Mouse (Mus musculus) frontal cortex, postnatal 25 days (tissue): Measurements from ENCODE around the gene Shroom4.

Experiments
- DNase-seq, 2 experiments: peaks; one replicate each; pipeline ENCODE4 v3.0.0; 2022; ENCODE audit warnings: low spot score in 2 of 2

The Shroom4 gene

GRCm38 (mm10) chrX:6495456-6495855 lies 95.8 kb downstream of the Shroom4 start:
- DNase-seq: no peak

- no peak for DNase-seq
Measured at GRCm38 (mm10) chrX:6496374-6496773, 96.7 kb downstream of the Shroom4 start.

DNA sequence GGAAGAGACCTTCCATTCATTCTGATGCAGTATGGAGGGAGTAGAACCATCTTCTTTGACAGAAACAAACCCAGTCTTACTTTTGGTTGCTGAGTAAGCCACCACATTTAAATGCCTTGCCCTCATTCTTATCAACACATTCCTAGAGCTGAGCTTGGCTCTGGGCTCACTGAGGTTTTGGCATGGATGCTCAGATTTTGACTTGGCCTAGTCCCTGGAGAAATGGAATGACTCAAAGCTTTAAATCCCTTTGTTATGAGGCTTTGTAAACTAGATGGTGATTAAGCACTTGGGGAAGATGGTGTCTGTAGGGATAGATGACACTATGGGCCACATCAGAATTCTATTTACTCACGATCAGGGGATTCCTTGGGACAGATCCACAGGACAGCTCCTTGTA lies 102.2 kb downstream of the Shroom4 start:
- DNase-seq: no peak

- DNase-seq: no peak
Measured at GRCm38 (mm10) chrX:6517217-6517616, 117.6 kb downstream of the Shroom4 start.

- no peak for DNase-seq
Measured at GRCm38 (mm10) chrX:6518421-6518820, 118.8 kb downstream of the Shroom4 start.

DNA sequence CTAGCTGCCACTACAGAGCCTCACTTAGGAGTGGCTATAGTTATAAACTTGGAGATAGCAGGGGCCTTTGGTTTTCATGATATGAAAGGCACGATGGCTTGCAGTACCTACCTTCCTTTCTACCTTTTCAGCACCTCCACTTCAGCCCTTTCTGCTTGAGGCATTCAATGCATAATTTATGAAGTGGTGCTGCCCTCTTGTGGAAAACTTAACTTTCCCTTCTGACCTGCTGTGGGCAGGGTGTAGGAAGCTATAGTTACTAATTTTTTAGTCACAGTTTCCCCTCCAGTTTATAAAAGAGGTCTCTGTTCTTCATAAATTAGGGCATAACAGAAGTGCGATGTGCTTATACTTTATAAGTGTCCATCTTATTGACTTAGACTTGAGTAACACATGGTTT lies 123.3 kb downstream of the Shroom4 start:
- no peak for DNase-seq

DNA sequence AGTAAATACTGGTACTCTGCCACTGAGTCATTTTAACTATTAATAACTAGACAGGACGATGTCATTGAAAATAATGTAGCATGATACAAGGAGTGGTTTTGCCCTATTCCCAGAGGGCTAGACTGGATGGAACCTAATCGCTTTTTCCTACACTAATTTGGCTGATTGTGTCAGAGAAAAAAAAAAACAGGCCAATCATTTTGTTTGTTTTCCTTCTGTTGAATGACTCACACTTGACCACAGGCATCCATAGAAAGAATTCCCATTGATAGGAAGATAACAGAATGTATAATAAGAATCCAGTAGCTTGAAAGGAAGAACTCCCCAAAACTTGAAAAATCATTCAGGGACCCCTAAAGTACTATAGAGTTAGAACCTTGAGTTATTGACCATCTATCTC lies 137.0 kb downstream of the Shroom4 start:
- no peak for DNase-seq

DNA sequence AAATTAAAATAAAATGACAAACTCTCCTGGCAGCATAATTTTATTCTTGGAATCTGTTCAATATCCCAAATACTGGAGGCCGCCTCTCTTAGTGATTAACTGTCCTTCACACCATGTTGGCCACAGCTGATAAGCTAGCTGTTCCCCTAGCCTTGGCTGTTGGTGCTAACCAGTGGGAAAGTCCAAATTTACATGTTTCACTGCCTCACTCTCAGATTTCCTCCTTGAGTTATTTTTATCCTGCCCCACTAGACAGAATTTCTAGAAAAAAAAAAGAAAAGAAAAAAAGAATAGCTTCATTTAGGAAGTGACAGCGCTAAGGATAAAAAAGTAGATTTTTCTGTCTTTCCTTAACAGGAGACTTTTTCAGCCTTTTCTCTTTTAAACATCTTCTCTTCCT lies 138.0 kb downstream of the Shroom4 start:
- DNase-seq: no peak

GRCm38 (mm10) chrX:6565066-6565465 lies 165.4 kb downstream of the Shroom4 start:
- no peak for DNase-seq

DNA sequence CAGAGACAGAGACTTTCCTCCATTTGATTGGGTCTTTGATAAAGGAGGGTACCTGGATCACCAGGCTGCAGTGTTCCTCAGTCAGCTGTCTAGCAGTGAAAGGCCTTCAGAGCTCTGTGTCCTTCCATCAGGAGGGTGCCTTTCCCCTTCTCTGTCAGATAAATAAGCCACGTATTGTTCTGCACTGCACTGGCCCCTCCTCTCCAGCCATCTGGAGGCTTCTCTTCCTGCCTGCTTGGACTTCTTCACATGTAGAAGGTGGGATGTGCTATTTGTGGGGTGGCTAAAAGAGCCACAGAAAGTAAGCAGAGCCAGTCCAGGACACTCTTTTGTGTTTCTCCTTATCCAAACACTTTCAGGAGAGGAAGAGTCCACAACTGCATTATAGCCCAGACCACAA lies 174.9 kb downstream of the Shroom4 start:
- DNase-seq: no peak

DNA sequence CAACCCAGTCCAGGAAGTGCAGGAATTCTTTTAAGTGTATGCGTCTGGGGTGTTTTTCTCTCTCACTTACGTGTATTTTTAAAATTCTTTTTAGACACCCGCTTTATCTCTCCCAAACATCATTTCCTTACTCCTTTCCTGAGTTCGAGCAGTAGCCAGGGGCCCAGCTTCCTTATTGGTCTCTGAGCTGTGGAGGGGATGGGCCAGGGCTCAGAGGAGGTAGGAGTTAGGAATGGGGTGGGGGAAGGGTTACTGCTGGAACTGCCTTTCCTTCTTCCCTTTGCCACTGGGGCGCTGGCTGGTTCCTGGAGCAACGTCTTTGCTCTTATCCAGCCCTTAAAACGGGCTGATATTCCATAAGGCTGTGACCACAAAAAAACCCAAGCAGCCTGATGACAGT lies 177.3 kb downstream of the Shroom4 start:
- DNase-seq: no peak

DNA sequence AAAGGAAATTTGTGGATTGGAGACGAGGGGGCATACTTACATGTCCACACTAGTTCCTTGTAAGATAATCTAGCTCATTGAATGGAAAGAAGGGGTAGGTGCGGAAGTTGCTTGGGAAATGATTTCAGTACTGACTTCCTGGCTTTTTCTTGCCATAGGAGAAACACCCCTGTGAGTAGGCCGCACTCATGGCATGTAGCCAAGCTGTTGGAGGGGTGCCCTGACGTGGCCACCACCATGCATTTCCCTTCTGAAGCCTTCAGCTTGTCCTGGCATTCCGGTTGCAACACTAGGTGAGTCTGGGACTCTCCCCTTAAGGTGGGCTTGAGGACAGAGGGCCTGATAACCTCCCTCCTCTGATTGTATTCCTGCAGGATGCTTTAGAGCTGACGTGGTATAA lies 181.0 kb downstream of the Shroom4 start:
- DNase-seq: no peak

DNA sequence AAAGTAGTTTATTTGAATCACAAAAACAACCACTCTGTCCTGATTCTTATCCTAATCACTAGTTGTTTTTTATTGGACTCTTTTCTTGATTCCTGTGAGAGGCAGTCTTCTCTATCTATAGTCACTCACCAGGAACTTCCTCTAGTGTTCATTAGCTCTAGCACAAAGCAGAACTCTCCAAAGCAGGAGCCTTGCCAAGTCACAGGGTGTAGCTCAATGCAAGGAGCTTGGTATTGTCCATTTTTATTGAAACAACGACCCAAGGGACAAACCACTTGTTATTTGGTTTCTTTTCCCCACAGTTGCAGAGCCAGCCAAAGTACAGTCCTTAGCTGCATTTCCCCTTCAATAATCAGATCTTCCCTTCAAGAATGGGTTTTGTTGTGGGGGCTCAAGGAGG lies 181.5 kb downstream of the Shroom4 start:
- no peak for DNase-seq

DNA sequence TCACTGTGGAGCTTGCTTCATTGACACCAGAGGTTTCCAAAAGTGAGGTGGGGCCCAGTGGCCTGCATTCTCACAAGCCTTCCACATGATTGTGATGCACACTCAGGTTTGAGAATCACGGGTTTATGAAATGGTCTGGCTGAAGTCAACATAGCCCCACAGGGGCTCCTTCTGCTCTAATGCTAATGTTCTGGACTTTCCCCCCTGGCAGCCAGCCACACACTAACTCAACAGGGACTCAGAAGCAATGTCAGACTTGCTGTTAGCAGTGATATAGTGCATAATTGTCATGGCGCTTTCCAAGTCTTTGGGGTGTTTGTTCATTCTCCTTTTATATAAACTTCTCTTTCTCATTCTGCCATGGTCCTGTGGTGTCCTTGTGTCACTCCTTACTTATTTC lies 183.0 kb downstream of the Shroom4 start:
- DNase-seq: no peak

DNA sequence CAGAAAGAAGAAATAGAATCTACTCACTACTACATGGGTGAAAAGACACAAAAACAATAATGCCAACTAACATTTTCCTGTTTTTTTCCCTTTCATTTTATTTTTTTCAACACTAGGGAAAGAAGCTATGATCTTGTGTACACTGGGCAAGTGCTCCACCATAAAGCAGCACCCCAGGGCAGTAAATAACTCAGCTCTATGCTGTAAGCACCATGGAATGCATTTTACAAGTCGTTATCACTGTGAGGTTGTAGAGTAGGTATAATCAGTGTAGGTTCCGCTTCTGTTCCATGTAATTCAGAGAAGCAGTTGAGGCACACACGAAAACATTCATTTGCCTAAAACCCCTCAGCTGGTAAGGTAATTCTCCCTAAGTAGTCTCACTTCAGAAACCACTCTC lies 194.5 kb downstream of the Shroom4 start:
- DNase-seq: no peak

GRCm38 (mm10) chrX:6654024-6654423 lies 254.4 kb downstream of the Shroom4 start:
- no peak for DNase-seq

GRCm38 (mm10) chrX:6658820-6659324 lies 259.2 kb downstream of the Shroom4 start:
- DNase-seq: no peak
